Comparison of ENCODE assay signal across 27 mouse cellular contexts in the genomic region with DNA sequence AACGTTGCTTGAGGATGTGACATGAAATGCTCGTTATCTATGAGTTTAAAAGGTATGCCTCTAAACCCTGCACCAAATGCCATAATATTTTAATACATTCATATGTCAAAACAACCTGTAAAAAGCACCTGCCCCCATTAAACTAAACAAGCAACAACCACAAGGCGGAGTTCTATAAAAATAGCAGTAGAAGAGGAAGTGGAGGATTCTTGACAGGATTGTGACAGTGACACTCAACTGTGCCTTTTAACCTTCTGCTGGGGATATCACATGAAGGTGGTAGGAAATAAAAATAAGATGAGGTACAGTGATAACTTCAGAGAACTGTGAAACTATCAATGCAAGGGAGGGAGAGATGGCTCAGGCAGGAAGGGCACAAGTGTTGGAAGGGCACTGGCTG. TPM values are rescaled to one million over a fixed set of nuclear protein-coding genes. Genes with fewer than 3 reads are reported as not detected.
DNase-seq lines count a peak whose midpoint lies in the region; ATAC-seq and TF ChIP-seq lines count a peak whose summit lies in the region.
"Had no signal": no experiment of that assay in that cellular context is flagged by ENCODE, and none has a peak within 500 bp of the region (broad histone marks: within the 10 kb centered on the region; RNA-seq: fewer than 3 reads in every experiment).

No protein-coding gene starts in this region.

- peak; percentile 85 for ATAC-seq in G1E (ENCODE audit: extremely low read depth, insufficient number of reproducible peaks, low FRiP score, poor library complexity, severe bottlenecking)
- ATAC-seq: forebrain, embryonic 14.5 days; hindbrain, embryonic 16.5 days had no signal

- H3K4me1 ChIP-seq in G1E (ENCODE audit: insufficient read depth, low read depth, low read length), result peaks cover 14% of the 10 kb centered on the region
- H3K4me1 ChIP-seq: embryonic facial prominence, embryonic 15.5 days; forebrain, embryonic 10.5 days; heart, embryonic 13.5 days; hindbrain, embryonic 12.5 days had no signal

- peak; percentile 13 for DNase-seq in thymus, postnatal 14 days
- DNase-seq in thymus, postnatal 36 days, result no peak
- peak; percentile 25 for DNase-seq in G1E (ENCODE audit: low spot score)
- peak; percentile 1 for DNase-seq in induced T-regulatory cell, adult 2 months (ENCODE audit: low read depth)
- DNase-seq in ovary, postnatal 10 days (ENCODE audit: low spot score), result no peak
- no peak for DNase-seq in embryo, embryonic 11 days
- no peak for DNase-seq in lung, adult 18-20 months
- DNase-seq: adrenal gland, adult 8-10 months; adrenal gland, postnatal 36 days; cerebellum, adult 11 months; cerebellum, adult 8-10 months; cerebellum, postnatal 25 days; gastrocnemius, adult 2 months; gastrocnemius, postnatal 25 days; heart, postnatal 4 days; kidney, adult 18-20 months had no signal

- H3K36me3 ChIP-seq in G1E (replicated peaks), result no peaks in the 10 kb centered on the region
- H3K36me3 ChIP-seq: embryonic facial prominence, embryonic 15.5 days; forebrain, embryonic 10.5 days; heart, embryonic 13.5 days; hindbrain, embryonic 12.5 days had no signal

- no peaks in the 10 kb centered on the region for H3K9me3 ChIP-seq in G1E (replicated peaks)
- H3K9me3 ChIP-seq: embryonic facial prominence, embryonic 15.5 days had no signal

- TF ChIP-seq CTCF in G1E (IDR thresholded peaks at IDR 0.05; ENCODE audit: low read depth, low read length), result no peak

- no peak overlapping the region for H3K4me3 ChIP-seq in G1E (ENCODE audit: low read depth, low read length)
- H3K4me3 ChIP-seq: embryonic facial prominence, embryonic 15.5 days; erythroblast, embryonic 14.5 days; forebrain, embryonic 10.5 days; gastrocnemius, adult 2 months; heart, embryonic 13.5 days; hindbrain, embryonic 12.5 days had no signal

- no peaks in the 10 kb centered on the region for H3K27me3 ChIP-seq in G1E (ENCODE audit: insufficient read depth, low read length)
- H3K27me3 ChIP-seq: embryonic facial prominence, embryonic 15.5 days; heart, embryonic 13.5 days; hindbrain, embryonic 12.5 days had no signal

RNA-seq across cellular contexts. Expression of gene Dbx2, which starts 58.6 kb away (rescaled TPM):
- total RNA-seq in G1E (2014; fragmentation: Nextera tagmentation) (1.1 and 3.2 TPM in 2 replicates), G1E (2017) (0.06 and 0.16 TPM in 2 replicates)
- 0.13 and 0.14 TPM in 2 replicates for polyA plus RNA-seq in G1E (2012)
- total RNA-seq: adrenal gland, adult 8-10 months; adrenal gland, postnatal 36 days; gastrocnemius, adult 2 months; gastrocnemius, postnatal 25 days; granulocyte monocyte progenitor cell, adult 5-6 weeks; heart, postnatal 4 days had no signal
- polyA plus RNA-seq: C2C12; erythroblast, embryonic 14.5 days; heart, embryonic 13.5 days; heart, postnatal 0 days; intestine, embryonic 14.5 days had no signal

Comparison
In these comparisons a context has a peak if more than half of its experiments do, and no peak if none do; other contexts are left out.
1. DNase-seq: peak in thymus, postnatal 14 days (single experiment), G1E (single experiment) and induced T-regulatory cell, adult 2 months (single experiment); none in thymus, postnatal 36 days (0 of 2), ovary, postnatal 10 days (single experiment), embryo, embryonic 11 days (single experiment) and lung, adult 18-20 months (0 of 2).